Mouse (Mus musculus) neural tube, embryonic 15.5 days (tissue): ENCODE data around the gene Tcf20. TPM values are rescaled to one million over a fixed set of nuclear protein-coding genes. Genes with fewer than 3 reads are reported as not detected.

Experiments
- ATAC-seq: fragments of 200-750 bp; cut with Nextera tagmentation; 2 replicates; pipeline ENCODE4 v1.8.0; 2017; ENCODE audit warnings: mild to moderate bottlenecking, moderate TSS enrichment, moderate library complexity; ENCODE audit not compliant: low FRiP score
- H3K27ac ChIP-seq: fragments of 300-500 bp; sonication (generic); replicated peaks from 2 replicates; pipeline ENCODE4 v1.5.1; 2015; ENCODE audit warnings: mild to moderate bottlenecking, inconsistent platforms
- H3K27me3 ChIP-seq: fragments of 300-500 bp; sonication (generic); replicated peaks from 2 replicates; pipeline ENCODE4 v1.6.1; 2015; ENCODE audit warnings: inconsistent platforms
- H3K36me3 ChIP-seq: fragments of 300-500 bp; sonication (generic); 2 replicates; pipeline ENCODE4 v1.6.1; 2015; ENCODE audit warnings: inconsistent platforms
- H3K4me1 ChIP-seq: fragments of 300-500 bp; sonication (generic); 2 replicates; pipeline ENCODE4 v1.6.1; 2015; ENCODE audit warnings: inconsistent platforms
- H3K4me2 ChIP-seq: fragments of 300-500 bp; sonication (generic); 2 replicates; pipeline ENCODE4 v1.6.1; 2015; ENCODE audit warnings: inconsistent platforms, mild to moderate bottlenecking, moderate library complexity
- H3K4me3 ChIP-seq: fragments of 300-500 bp; sonication (generic); replicated peaks from 2 replicates; pipeline ENCODE4 v1.5.1; 2015; ENCODE audit warnings: mild to moderate bottlenecking, inconsistent platforms
- H3K9ac ChIP-seq: fragments of 300-500 bp; sonication (generic); replicated peaks from 2 replicates; pipeline ENCODE4 v1.6.1; 2015; ENCODE audit warnings: mild to moderate bottlenecking, inconsistent platforms
- H3K9me3 ChIP-seq: fragments of 300-500 bp; sonication (generic); replicated peaks from 2 replicates; pipeline ENCODE4 v1.6.1; 2016; ENCODE audit warnings: inconsistent platforms
- WGBS: fragments of 180-500 bp; shearing (Covaris S2); methylation state at CpG from one replicate; pipeline ENCODE4 v1.1.7; 2015; ENCODE audit warnings: mixed read lengths; 5-methylcytosine and 5-hydroxymethylcytosine counted together
- polyA plus RNA-seq: library from polyadenylated mRNA; unstranded; fragments of >200 nt; fragmentation: Nextera tagmentation; extraction: Ambion mirVana; gene quantifications from 2 replicates; pipeline ENCODE4 v1.2.1, GENCODE M21; 2015

The Tcf20 gene
- polyA plus RNA-seq, 1 experiment from 2014 or later = 11.2 TPM

- no peak overlapping the region for H3K4me3 ChIP-seq
- H3K27me3 ChIP-seq = no peaks in the 10 kb centered on the region
- no peak for ATAC-seq
- no peak overlapping the region for H3K9ac ChIP-seq
- H3K4me1 ChIP-seq = 0 out of 2 replicates have a peak, but pooled peaks cover 3% of the 10 kb centered on the region
- no peak overlapping the region for H3K27ac ChIP-seq
- H3K36me3 ChIP-seq = no peaks in the 10 kb centered on the region
- 89% methylated on average over 6 of the region's 6 CpGs for WGBS
- H3K9me3 ChIP-seq = no peaks in the 10 kb centered on the region
- no peak overlapping the region for H3K4me2 ChIP-seq
Observed at GRCm38 (mm10) chr15:82829917-82830316, 157.8 kb downstream of the Tcf20 start.

GRCm38 (mm10) chr15:82825866-82826265 lies 161.8 kb downstream of the Tcf20 start:
- Histone ChIP-seq H3K27me3 (no peaks in the 10 kb centered on the region), H3K27ac (no peak overlapping the region), H3K4me2 (no peak overlapping the region), H3K9ac (no peak overlapping the region), H3K4me3 (no peak overlapping the region), H3K4me1 (0 out of 2 replicates have a peak, but pooled peaks cover 3% of the 10 kb centered on the region), H3K36me3 (no peaks in the 10 kb centered on the region), H3K9me3 (no peaks in the 10 kb centered on the region)
- ATAC-seq = no peak

- 79% methylated on average over 3 of the region's 4 CpGs for WGBS
- no peaks in the 10 kb centered on the region for H3K27me3 ChIP-seq
- H3K4me1 ChIP-seq = no peaks in the 10 kb centered on the region
- 0 out of 2 replicates have a peak, but pooled peaks cover 2% of the 10 kb centered on the region for H3K36me3 ChIP-seq
- H3K9ac ChIP-seq = no peak overlapping the region
- H3K4me2 ChIP-seq = no peak overlapping the region
- no peak overlapping the region for H3K27ac ChIP-seq
- no peak overlapping the region for H3K4me3 ChIP-seq
- no peaks in the 10 kb centered on the region for H3K9me3 ChIP-seq
- ATAC-seq = no peak
Observed at GRCm38 (mm10) chr15:82822347-82822746, 165.3 kb downstream of the Tcf20 start.

GRCm38 (mm10) chr15:82821657-82822056 lies 166.0 kb downstream of the Tcf20 start:
- Histone ChIP-seq H3K4me2 (no peak overlapping the region), H3K36me3 (0 out of 2 replicates have a peak, but pooled peaks cover 2% of the 10 kb centered on the region), H3K4me3 (no peak overlapping the region), H3K27ac (no peak overlapping the region), H3K9me3 (no peaks in the 10 kb centered on the region), H3K4me1 (no peaks in the 10 kb centered on the region), H3K27me3 (no peaks in the 10 kb centered on the region), H3K9ac (no peak overlapping the region)
- ATAC-seq = no peak
- 93% methylated on average over 1 of the region's 1 CpGs for WGBS

DNA sequence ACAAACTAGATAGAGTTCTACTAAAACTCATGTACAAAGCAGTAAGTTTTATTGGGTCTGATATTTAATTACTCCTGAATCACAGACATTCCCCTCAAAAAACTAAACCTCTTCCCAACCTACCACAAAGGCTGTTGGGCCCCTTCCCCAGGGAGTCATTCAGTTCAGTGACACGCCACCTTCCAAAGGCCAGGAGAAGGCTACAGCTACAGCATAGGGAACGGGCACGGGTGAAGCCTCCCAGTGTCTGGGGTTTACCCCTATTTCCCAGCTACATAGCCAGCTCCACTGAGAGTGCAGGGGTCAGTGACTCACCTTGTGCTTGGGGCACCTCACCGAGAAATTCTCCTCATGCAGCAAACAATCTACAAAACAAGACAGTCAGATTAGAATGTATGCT lies 172.4 kb downstream of the Tcf20 start:
- Histone ChIP-seq H3K4me3 (no peak overlapping the region), H3K4me2 (no peak overlapping the region), H3K27ac (no peak overlapping the region), H3K4me1 (no peaks in the 10 kb centered on the region), H3K27me3 (no peaks in the 10 kb centered on the region), H3K36me3 (peaks cover 8% of the 10 kb centered on the region; the same call in 1 of the 2 replicates), H3K9ac (no peak overlapping the region), H3K9me3 (no peaks in the 10 kb centered on the region)
- WGBS = 89% methylated on average over 4 of the region's 4 CpGs
- ATAC-seq = no peak

DNA sequence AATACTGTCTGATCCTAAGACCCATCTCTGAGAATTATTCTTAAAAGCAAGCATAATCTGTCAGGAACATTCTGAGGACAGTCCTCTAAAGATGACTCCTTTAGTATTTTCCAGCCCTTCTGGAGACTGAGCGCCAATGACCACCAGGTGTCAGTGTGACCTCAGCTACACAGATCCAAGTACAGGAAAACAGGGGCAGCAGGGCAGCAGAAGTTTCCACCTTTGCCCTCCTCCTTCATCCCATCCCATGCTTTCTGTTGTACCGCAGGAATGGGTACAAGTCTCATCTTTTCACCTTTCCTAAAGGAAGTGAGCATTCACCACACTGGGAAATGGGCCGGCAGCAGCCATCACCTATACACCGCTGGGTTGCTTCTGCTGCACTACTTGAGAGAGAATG lies 172.9 kb downstream of the Tcf20 start:
- Histone ChIP-seq H3K9ac (no peak overlapping the region), H3K27ac (no peak overlapping the region), H3K9me3 (no peaks in the 10 kb centered on the region), H3K4me2 (no peak overlapping the region), H3K4me3 (no peak overlapping the region), H3K36me3 (peaks cover 8% of the 10 kb centered on the region; the same call in 1 of the 2 replicates), H3K27me3 (no peaks in the 10 kb centered on the region), H3K4me1 (no peaks in the 10 kb centered on the region)
- ATAC-seq = peak; percentile 21; the same call in 1 of the 2 replicates
- WGBS = 70% methylated on average over 4 of the region's 4 CpGs

DNA sequence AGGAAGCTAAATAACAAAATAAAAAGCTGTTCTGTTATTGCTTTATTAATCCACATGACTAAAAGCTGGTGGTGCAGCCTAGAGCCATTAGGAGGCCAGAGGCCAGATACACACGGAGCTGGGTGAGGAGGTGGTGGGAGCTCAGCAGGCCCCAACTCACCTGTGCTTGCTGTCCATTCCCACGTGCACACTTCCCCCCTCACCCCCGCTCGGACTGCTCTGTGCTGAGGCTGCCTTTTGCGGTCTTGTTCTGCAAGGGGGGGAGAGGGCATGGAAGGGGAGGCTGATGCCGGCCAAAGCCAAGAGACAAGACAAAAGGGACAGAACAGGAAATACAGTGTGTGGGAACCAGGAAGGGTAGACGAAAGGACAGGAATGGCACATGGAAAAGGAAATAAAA lies 173.4 kb downstream of the Tcf20 start:
- Histone ChIP-seq H3K4me1 (no peaks in the 10 kb centered on the region), H3K4me2 (no peak overlapping the region), H3K27me3 (no peaks in the 10 kb centered on the region), H3K27ac (no peak overlapping the region), H3K36me3 (peaks cover 10% of the 10 kb centered on the region; the same call in 1 of the 2 replicates), H3K9ac (no peak overlapping the region), H3K9me3 (no peaks in the 10 kb centered on the region), H3K4me3 (no peak overlapping the region)
- ATAC-seq = no peak
- WGBS = 83% methylated on average over 7 of the region's 7 CpGs

DNA sequence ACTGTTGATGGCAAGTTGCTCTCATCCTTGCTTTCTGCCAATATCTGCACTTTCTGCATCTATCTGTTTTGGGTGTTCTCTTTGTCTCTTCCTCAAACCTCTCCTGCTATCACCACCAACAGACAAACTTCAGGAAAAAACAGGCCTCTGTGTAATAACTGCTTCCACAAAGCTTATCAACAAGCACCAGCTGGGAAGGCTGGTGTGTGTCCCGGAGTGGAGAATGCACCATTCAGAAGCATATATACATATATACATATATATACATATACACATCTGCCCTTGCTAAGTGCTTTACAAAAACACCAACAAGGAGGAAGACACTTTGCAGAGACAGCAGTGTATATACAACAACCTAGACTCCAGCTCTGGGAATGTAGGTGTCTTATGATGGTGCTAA lies 177.1 kb downstream of the Tcf20 start:
- ATAC-seq = no peak
- no peaks in the 10 kb centered on the region for H3K9me3 ChIP-seq
- 96% methylated on average over 1 of the region's 1 CpGs for WGBS
- peaks cover 10% of the 10 kb centered on the region; the same call in 1 of the 2 replicates for H3K36me3 ChIP-seq
- no peak overlapping the region for H3K4me3 ChIP-seq
- H3K4me1 ChIP-seq = no peaks in the 10 kb centered on the region
- H3K4me2 ChIP-seq = no peak overlapping the region
- no peak overlapping the region for H3K27ac ChIP-seq
- H3K9ac ChIP-seq = no peak overlapping the region
- H3K27me3 ChIP-seq = no peaks in the 10 kb centered on the region

DNA sequence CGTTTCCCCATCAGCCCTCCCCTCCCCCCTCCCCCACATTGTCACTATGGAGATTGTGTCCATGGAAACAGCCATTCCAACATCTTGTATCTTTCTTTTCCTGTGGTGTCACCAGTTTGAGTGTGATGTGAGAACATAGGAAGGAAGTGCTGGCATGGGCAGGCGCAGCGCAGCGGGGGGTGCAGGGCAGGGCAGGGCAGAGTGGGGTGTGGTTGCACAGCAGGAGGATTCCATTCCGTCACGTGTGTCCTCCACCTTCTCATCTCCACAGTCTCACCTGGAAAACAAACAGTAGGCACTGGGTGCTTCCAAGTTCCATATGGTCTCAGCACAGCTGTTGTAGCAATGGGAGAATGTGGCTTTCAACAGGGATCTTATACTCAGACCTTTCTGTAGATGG lies 178.2 kb downstream of the Tcf20 start:
- ATAC-seq = no peak
- Histone ChIP-seq H3K27ac (no peak overlapping the region), H3K4me1 (peaks cover 2% of the 10 kb centered on the region; the same call in 1 of the 2 replicates), H3K4me3 (no peak overlapping the region), H3K9me3 (no peaks in the 10 kb centered on the region), H3K9ac (no peak overlapping the region), H3K4me2 (no peak overlapping the region), H3K36me3 (peaks cover 10% of the 10 kb centered on the region; the same call in 1 of the 2 replicates), H3K27me3 (no peaks in the 10 kb centered on the region)
- 72% methylated on average over 6 of the region's 6 CpGs for WGBS

DNA sequence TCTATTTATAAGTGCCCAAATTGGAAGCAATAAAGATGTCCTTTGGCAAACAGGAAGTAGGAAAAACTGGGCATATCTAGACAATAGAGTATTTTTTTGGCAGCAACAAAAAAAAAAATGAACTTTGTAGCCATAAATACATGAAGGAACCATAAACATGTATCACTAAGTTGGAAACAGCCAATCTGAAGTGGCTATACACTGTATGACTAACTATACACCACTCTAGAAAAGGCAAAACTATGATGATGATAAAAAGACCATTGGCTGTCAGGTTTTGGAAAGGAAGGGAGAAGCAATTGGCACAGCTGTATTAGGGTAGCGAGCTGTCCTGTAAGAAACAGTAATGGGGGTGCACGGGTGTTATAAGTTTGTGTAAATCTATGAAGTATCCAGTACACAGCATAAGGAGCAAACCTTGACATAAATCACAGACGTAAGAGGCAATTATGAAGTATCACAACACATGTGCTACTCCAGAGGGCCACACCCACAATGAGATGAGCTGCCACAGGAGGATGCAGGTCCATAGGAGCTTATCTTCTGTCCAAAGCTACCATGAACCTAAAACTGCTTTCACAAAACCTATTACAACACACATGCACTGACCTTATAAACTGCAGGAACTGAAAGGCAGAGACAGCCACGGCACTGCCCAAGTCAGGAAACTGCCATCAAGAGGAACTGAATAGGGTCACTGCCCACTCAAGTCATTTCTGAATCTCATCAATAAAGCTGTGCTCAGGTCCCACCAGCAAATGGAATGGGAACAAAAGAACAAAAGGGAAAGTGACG lies 180.5 kb downstream of the Tcf20 start:
- ATAC-seq = no peak
- Histone ChIP-seq H3K36me3 (peaks cover 10% of the 10 kb centered on the region; the same call in 1 of the 2 replicates), H3K4me3 (no peak overlapping the region), H3K27ac (no peak overlapping the region), H3K9ac (no peak overlapping the region), H3K27me3 (no peaks in the 10 kb centered on the region), H3K9me3 (no peaks in the 10 kb centered on the region), H3K4me1 (peaks cover 3% of the 10 kb centered on the region; the same call in 1 of the 2 replicates), H3K4me2 (no peak overlapping the region)
- WGBS = 57% methylated on average over 5 of the region's 5 CpGs

DNA sequence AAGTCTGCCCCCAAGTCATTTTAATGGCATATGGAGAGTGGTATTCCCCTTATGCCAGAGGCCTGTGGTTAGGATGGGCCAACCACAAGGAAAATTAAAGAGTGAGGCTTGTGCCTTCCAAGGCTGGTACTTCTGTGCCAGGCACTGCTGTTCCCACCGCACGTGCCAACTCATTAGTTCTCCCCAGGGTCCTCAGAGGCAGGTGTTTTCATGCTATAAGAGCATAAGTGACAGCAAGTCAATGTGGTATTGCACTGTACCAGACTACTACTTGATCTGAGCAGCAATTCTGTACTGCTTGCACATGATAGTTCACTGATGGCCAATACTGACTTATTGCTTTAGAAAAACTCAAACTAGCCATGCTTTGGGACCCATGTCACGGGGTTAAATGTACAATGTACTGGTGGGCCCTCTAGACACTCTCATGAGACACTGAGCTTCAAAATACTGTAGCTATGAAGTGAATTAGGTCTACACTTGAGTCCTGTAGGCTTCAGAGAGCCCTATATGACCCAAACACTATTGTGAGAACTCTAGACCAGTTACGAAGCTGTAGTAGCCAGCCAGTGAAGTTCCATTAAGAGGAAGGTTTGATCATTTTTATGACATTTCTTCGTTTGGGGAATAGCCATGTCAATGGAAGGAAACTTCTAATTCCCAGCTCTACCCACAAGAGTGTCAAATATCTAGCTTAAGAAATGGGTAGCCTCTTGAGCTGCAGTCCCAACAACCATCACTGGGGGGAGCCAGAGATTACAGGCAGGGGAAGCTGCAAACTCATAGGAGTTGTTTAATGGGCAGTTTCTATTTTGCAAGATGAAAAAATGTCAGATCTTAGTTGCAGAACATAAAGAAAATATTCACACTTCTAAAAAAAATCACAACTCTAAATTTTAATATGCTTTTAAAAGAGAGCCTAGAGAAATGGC lies 182.7 kb downstream of the Tcf20 start:
- H3K27ac ChIP-seq = no peak overlapping the region
- 0 out of 2 replicates have a peak, but pooled peaks cover 3% of the 10 kb centered on the region for H3K36me3 ChIP-seq
- no peak overlapping the region for H3K9ac ChIP-seq
- no peak overlapping the region for H3K4me3 ChIP-seq
- peaks cover 3% of the 10 kb centered on the region; the same call in 1 of the 2 replicates for H3K4me1 ChIP-seq
- H3K9me3 ChIP-seq = no peaks in the 10 kb centered on the region
- 58% methylated on average over 5 of the region's 5 CpGs for WGBS
- no peak overlapping the region for H3K4me2 ChIP-seq
- ATAC-seq = no peak
- no peaks in the 10 kb centered on the region for H3K27me3 ChIP-seq
